Mouse (Mus musculus): Measurements from ENCODE around the gene Crlf1. TPM values are rescaled to one million over a fixed set of nuclear protein-coding genes. Genes with fewer than 3 reads are reported as not detected.

Crlf1 gene
- not detected for polyA plus RNA-seq (2017; shearing (Covaris generic))

DNA sequence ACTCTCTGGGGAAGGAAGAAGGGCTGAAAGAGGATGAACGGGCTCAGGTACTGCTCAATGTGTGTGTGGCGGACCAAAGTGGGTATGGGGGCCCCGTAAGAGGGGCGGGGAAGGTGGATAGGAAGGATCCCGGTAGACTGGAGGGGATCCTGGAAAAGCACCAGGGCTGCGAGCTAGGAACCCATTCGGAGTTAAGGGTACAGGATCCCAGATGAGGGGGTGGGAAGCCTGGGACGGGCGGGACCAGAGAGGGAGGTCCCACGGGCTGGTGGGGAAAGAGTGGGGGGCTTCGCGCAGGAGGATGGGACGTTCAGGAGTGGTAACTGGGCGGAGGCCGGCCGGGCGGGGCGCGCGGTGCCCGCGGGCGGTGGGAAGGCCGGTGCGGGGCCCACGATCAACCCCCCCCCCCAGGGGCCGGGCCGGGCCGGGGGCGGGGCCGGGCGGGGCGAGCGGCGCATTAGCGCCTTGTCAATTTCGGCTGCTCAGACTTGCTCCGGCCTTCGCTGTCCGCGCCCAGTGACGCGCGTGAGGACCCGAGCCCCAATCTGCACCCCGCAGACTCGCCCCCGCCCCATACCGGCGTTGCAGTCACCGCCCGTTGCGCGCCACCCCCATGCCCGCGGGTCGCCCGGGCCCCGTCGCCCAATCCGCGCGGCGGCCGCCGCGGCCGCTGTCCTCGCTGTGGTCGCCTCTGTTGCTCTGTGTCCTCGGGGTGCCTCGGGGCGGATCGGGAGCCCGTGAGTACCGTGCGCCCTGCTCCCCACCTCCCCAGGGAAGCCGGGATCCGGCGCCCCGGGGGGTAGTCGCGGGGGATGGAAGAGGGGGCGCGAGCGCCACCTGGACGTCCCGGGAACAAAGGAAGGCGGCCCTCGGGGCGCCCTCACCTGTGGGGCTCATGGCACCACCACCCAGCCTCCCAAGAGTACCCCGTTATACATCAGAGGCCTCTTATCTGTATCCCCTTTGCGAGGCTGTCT lies at the start of gene Crlf1:
Gene Crlf1, plus strand, starts transcription at position 495 of the 977 bp plus-strand sequence.

DNA sequence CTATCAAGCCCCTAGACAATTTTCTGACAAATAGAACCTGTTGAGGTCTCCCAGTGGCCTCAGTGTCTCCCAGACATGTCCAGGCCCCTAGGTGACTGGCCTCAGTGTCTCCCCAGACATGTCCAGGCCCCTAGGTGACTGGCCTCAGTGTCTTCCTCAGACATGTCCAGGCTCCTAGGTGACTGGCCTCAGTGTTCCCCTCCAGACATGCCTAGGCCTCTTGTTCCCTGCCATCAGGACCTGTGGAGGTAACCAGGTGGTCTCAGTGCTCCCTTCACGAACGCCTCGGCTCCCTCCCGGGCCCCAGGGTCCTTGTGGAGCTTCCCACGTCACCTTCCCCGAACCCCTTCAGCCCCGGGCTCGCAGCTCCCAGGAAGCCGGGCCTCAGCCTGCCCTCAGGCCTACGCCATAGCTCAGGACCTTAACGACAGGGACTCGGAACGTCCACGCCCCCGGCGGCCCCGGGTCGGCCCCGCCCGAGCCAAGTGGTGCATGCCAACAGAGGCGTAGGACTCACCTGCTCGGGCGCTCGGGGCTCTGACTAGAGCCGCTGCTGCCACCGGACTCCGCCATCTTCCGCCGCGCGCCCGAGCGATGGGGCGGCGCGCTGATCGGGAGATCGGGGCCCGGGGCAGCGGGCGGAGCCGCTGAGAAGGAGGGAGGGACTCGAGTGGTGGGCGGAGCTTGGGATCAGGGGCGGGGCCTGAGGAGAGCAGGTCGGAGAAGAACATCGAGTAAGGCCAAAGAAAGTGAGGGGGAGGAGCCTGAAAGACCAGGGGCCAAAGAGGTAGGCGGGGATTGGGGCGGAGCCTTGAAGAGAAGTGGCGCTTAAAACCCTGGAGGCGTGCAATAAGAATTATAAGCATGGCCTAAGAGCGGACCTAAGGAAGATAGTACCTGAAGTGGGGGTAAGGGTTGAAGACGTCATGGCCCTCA lies 16.4 kb upstream of the Crlf1 start, which contains the start of gene Klhl26:
Gene Klhl26, minus strand, starts transcription at position 636 of the 936 bp plus-strand sequence.

DNA sequence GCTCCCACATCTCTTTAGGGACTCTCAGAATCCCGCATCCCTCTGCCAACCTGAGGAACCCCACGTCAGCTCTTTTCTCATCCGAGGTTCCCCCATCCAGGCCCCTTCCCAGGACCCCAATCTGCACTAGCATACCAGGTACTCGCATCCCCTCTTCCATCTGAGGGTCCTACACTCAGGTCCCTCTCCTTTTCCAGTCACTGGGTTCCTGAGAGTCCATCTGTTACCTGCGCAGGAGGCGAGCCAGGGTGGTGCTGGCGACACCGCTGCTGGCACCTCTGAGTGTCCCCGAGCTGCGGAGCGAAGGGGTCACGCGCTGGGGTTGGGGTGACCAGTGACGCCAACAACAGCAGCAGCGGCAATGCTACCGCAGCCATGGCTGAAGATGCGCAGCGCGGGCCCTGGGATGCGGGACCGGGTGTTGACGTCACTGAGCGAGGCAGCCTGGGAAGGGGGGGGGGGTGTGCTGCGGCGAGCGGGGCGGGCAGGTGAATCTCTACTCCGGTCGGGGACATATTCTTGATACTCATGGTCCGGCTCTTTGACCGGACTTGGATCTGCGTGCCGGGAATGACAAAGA lies 5.9 kb upstream of the Crlf1 start, which contains the start of gene Tmem59l:
Gene Tmem59l, minus strand, starts transcription at position 418 of the 580 bp plus-strand sequence.

DNA sequence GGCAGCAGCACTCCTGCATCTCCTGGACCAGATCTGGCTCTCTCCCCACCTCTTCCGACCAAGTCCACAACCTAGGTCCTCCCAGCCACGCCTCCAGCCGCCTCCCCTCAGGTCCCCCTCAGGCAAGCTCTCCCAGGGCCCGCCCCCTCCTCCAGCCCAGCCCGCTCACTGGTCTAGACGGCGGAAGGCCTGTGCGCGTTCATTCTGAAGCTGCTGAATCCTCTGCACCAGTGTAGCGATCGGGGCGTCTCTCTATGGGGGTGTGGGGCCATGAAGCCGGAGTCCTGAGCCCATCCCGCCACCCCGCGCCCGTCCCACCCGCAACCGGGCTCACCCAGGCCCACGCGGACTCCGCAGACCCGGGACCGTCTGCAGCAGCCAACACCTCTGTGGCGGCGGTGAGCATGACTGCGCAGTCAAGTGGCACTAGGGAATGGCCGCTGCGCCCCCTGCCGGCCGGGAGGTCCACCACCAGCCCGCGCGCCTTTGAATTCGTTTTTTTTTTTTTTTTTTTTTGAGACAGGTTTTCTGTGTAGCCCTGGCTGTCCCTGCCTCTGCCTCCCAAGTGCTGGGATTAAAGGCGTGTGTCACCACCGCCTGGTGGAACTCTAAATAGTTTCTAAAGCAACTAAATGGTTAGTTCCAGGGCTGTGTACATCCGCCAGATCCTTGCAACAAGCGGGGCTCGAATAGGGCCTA lies 13.5 kb downstream of the Crlf1 start, which contains the start of gene Rex1bd:
Gene Rex1bd, minus strand, starts transcription at position 425 of the 699 bp plus-strand sequence.

DNA sequence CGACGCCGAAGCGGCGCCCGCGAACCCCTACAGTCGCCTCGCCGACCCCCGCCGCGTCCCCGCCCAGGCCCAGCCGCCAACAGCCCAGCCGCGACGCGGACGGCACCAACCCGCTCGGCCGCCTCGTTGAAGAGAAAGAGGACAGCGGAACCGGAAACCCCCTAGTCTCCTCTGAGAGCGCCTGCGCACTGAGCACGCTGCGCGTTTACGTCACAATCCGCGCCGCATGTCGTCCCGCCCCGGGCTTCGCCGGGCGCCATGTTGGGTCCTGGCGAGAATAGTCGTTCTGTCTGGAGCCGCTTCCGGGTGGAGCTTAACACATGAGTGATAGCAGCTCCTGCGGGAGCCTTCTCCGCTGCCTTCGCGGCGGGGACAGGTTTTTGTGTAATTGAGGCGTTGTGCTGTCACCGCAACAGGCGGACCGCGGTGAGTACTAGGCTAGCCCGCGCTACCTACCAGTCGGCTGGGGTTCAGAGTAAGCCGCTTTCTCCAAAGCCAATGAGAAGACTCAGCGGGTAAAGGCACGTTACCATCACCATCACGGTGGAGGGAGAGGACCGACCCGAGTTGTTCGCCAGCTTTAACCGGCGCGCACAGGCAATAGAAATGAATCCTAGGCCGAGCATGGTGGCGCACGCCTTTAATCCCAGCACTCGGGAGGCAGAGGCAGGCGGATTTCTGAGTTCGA lies 17.4 kb downstream of the Crlf1 start, which contains the start of gene Uba52:
Gene Uba52, minus strand, starts transcription at position 574 of the 688 bp plus-strand sequence.

DNA sequence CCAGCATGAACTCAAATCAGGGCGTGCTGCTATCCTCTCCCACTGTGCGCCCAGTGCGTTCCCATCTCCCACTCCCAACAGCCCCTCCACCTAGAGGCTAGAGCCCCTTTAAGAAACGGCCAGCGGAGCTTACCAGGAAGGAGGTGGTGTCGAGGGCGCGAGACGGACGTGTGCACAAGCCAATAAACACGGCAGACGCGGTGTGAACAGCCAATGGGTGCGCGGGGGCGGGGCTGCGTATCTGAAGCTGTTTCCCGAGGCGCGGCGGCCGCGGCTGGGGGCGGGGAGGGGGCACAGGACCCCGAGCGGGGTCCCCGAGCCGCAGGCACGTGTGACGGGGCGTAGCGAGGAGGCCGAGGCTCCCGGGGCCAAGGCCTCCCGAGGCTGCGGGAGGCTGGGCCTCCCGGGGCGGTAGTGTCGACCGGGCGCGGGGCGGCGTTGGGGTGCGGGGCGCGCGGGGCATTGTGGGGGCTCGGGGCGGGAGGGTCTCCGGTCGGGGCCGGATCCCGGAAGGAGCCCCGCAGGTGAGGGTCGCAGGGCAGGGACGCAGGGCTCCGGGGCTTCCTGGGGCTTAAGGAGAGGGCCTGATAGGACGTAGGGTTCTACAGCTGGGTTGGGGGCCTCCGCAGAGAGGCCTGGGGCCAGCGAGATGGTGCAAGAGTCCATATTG lies 34.7 kb downstream of the Crlf1 start, which contains the start of the genes Fkbp8 and Kxd1:
Gene Fkbp8, plus strand, starts transcription at position 213 of the 670 bp plus-strand sequence.
Gene Kxd1, minus strand, starts transcription at position 445 of the 670 bp plus-strand sequence.

DNA sequence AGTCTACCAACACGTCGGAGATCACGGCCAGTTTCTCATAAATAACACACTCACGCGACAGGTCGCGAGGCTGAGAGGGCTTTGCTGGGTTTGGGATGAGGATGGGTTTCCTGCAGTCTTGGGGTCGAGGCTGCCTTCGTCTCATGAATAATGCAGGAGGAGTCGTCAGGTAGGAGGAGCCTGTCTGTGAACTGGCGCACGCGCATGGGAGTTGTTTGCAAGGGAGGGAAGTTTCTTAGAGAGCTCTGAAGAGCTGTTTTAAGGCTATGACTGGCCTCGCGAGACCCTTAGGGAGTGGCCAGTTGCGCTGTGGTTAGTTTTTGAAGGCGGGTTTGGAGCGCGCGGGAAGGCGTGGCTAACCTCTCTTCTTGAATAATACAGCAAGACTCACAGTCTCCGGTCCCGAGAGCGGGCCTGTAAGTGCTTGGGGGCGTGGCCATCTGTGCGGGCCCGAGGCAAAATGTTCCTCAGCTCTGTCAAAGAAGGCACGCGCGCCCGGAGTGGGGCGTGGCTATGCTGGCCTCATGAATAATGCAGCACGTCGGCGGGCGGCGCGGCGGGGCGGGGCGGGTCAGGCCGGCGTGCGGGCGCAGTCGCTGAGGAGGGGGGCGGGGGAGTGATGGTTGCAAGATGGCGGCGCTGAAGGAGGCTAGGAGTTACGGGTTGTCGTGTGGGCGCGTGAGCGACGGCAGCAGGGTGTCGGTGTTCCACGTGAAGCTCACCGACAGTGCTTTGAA lies 46.3 kb downstream of the Crlf1 start, which contains the start of gene Ell:
Gene Ell, plus strand, starts transcription at position 381 of the 737 bp plus-strand sequence.

Other genes with a start within 250 kb of the Crlf1 start
- 6.7 TPM for gene Homer3, start 210.3 kb upstream of the Crlf1 start, polyA plus RNA-seq (2017; shearing (Covaris generic))
- gene Ddx49, start 190.7 kb upstream of the Crlf1 start, polyA plus RNA-seq (2017; shearing (Covaris generic)): 56.7 TPM
- 351 TPM for gene Cope, start 190.6 kb upstream of the Crlf1 start, polyA plus RNA-seq (2017; shearing (Covaris generic))
- not detected for gene Cers1, start 177.4 kb upstream of the Crlf1 start, polyA plus RNA-seq (2017; shearing (Covaris generic))
- 0.57 TPM for gene Gdf1, start 163.3 kb upstream of the Crlf1 start, polyA plus RNA-seq (2017; shearing (Covaris generic))
- 90.9 TPM for gene Upf1, start 139.9 kb upstream of the Crlf1 start, polyA plus RNA-seq (2017; shearing (Covaris generic))
- gene Comp, start 119.6 kb upstream of the Crlf1 start, polyA plus RNA-seq (2017; shearing (Covaris generic)): 2.5 TPM
- 16.7 TPM for gene Crtc1, start 53.6 kb upstream of the Crlf1 start, polyA plus RNA-seq (2017; shearing (Covaris generic))
- 19.3 TPM for gene Klhl26, start 16.2 kb upstream of the Crlf1 start, polyA plus RNA-seq (2017; shearing (Covaris generic))
- gene Tmem59l, start 5.8 kb upstream of the Crlf1 start, polyA plus RNA-seq (2017; shearing (Covaris generic)): not detected
- 108 TPM for gene Rex1bd, start 13.6 kb downstream of the Crlf1 start, polyA plus RNA-seq (2017; shearing (Covaris generic))
- gene Uba52, start 17.6 kb downstream of the Crlf1 start, polyA plus RNA-seq (2017; shearing (Covaris generic)): 975 TPM
- gene Fkbp8, start 34.6 kb downstream of the Crlf1 start, polyA plus RNA-seq (2017; shearing (Covaris generic)): 422 TPM
- gene Kxd1, start 34.8 kb downstream of the Crlf1 start, polyA plus RNA-seq (2017; shearing (Covaris generic)): 90.3 TPM
- 39.6 TPM for gene Ell, start 46.3 kb downstream of the Crlf1 start, polyA plus RNA-seq (2017; shearing (Covaris generic))
- gene Isyna1, start 101.2 kb downstream of the Crlf1 start, polyA plus RNA-seq (2017; shearing (Covaris generic)): 95.3 TPM
- 141 TPM for gene Ssbp4, start 115.7 kb downstream of the Crlf1 start, polyA plus RNA-seq (2017; shearing (Covaris generic))
- 0.24 TPM for gene Lrrc25, start 123.0 kb downstream of the Crlf1 start, polyA plus RNA-seq (2017; shearing (Covaris generic))
- not detected for gene Gdf15, start 139.3 kb downstream of the Crlf1 start, polyA plus RNA-seq (2017; shearing (Covaris generic))
- gene Pgpep1, start 167.2 kb downstream of the Crlf1 start, polyA plus RNA-seq (2017; shearing (Covaris generic)): 5.5 TPM
- gene Lsm4, start 180.1 kb downstream of the Crlf1 start, polyA plus RNA-seq (2017; shearing (Covaris generic)): 379 TPM
- 866 TPM for gene Jund, start 205.8 kb downstream of the Crlf1 start, polyA plus RNA-seq (2017; shearing (Covaris generic))
- 0.16 TPM for gene Iqcn, start 210.3 kb downstream of the Crlf1 start, polyA plus RNA-seq (2017; shearing (Covaris generic))
- gene Gm3336, start 225.4 kb downstream of the Crlf1 start, polyA plus RNA-seq (2017; shearing (Covaris generic)): not detected
- gene Pde4c, start 230.6 kb downstream of the Crlf1 start, polyA plus RNA-seq (2017; shearing (Covaris generic)): 0.98 TPM